Mouse (Mus musculus) inflammation-experienced regulatory T-cells, adult 6 months (primary cell): ENCODE data around the gene Arhgef7. TPM values are rescaled to one million over a fixed set of nuclear protein-coding genes. Genes with fewer than 3 reads are reported as not detected.

Source experiments
- ATAC-seq: one replicate; pipeline ENCODE4 v1.8.0; 2017
- polyA plus RNA-seq, 3 experiments: library from polyadenylated mRNA; unstranded; fragments of 100-300 nt; shearing (Covaris generic); gene quantifications; one replicate each; pipeline ENCODE4 v1.2.1; 2017

Gene Arhgef7
- polyA plus RNA-seq, 3 experiments from 2014 or later = 23.6 to 35.3 (median 32.0) TPM

DNA sequence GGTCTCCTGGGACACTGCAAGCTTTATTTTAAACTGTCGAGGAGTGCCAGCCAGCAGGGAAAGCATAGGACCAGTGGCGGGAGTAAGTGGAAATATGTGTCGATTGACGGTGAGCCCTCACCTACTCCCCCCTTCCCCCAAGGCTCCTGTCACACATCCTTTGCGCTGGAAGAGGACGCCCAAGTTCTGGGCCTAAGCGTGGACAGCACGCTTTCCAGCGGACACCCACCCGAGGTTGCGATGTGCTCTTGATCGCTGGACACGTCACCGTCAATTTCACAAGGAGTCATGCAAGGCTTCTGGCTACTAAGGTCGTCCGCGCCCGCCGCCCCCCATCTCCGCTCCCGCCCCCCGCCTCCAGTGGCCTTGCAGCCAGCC lies 259 bp upstream of the Arhgef7 start:
- no peak for ATAC-seq

DNA sequence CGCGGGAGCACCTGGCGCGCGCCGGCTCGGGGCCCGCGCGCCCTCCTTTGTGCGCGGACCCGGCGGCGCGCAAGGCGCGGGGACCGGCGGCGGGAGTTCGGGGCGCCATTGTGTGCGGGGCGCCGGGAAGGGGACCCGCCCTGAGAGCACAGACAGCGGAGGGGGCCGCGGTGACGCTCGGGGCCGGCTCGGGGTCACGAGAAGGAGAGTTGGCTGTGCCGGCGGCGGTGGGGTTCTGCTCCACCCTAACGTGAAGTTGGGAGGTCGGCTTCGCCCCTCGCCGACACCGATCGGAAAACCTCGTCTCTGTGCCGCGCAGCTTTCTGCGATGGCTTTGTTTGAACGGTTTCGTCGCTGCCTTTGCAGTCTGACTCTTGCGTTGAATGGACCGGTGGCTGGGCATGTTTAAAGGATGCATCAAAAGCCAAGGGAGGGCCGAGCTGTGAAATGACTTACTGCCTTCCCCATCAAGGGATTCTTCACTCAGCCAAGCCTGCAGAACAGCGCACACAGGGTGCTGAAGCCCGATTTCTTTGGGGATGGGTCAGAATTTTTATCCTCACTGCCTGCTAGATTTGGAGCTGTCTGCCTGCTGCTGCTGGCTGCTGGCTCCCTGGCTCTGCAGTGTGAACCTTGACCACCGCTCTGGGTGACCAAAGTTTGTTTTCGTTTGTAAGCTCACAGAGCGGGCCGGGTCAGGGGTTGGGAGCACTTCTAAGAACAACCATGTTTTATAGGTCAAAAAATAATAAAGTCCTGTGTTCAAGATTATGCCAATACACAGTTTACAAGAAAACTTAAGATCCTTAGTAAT lies 1.2 kb downstream of the Arhgef7 start:
- ATAC-seq = no peak

DNA sequence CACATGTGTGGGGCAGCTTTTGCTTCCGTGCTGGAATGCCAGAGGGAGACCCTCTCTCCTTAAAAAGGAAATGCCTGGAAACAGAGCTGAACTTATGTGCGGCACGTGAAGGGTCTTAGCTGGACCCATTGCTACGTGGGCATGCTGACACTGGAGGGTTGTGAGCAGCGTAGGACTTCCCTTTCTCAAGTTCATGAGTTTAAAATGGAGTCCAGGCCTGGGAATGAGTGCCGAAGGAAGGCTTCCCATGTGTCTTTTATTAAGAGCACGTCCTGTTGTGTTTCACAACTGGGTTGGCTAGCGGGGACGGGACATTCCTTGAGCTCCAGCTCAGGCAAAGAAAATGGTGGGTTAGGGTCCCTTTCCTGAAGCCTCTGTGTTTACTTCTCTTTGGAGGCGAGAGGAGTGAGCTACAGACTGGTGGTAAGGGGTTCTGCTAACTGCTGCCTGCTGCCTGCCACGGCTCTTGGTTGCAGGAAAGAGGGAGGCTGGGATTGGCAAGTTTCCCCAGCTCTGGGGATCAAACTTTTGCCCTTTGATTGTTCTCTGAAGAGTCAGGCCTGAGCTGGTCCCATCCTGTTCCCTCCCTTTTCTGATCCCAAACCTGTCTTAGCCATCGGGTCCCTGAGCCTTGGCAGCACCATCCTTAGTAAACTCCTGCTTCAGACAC lies 2.9 kb downstream of the Arhgef7 start:
- no peak for ATAC-seq

DNA sequence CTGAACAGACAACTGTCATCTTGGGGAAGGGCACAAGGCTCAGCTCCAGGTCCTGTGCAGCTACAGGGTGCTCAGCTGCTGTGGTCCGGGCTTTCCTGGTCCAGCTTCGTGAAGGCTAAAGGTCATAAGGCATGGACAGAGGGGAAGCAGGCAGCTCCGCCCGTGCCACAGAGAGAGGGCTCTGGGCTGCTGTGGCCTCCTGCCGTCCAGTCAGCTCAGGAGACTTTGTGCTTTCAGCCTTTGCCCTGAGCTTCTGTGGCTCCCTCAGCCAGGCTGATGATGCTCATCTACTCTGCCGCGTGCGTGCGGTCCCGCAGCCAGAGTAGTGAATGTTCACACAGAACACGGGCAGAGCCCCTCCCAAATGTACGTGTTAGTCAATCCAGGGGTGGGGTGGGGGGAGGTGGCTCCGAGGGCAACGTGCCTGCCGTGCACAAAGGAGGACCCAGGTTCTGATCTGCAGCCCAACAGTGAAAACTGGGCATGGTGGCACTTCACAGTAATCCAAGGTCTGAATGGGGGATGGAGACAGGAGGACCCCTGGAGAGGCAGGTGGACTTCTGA lies 8.2 kb downstream of the Arhgef7 start:
- no peak for ATAC-seq

DNA sequence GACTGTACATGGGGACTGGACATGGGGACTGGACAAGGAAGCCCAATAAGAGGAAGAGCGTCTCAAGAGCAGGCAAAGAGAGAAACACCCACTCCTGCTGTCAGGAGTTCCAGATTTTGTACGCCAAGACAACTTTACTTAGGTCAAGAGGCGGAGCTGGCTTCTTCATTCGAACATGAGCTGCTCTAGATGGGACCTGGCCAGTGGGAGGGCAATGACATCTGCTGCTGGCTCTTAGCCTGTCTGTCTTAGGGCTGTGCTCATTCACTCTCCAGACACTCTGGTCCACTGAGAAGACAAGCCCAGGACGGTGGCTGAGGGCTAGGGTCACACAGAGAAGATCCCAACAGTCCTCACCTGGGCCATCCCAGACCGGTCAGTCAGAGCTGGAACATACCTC lies 9.6 kb downstream of the Arhgef7 start:
- no peak for ATAC-seq

DNA sequence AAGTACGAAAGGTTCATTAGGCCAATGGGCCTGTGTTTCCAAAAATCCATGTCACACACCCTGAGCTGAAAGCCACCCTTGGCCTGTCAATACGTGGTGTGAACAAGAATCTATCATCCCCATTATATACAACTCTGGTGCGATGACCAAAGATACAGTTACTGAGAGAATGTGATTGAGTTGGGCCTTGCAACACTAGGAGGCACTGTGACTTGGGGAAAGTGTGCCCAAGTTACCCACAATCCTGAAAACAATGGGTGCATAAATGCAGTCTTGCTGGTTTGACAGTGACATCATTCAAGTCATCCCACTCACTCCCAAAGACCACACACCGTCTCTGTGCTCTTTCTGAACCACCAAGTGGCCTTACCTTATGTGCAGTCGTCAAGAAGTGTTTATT lies 11.6 kb downstream of the Arhgef7 start:
- ATAC-seq = no peak

DNA sequence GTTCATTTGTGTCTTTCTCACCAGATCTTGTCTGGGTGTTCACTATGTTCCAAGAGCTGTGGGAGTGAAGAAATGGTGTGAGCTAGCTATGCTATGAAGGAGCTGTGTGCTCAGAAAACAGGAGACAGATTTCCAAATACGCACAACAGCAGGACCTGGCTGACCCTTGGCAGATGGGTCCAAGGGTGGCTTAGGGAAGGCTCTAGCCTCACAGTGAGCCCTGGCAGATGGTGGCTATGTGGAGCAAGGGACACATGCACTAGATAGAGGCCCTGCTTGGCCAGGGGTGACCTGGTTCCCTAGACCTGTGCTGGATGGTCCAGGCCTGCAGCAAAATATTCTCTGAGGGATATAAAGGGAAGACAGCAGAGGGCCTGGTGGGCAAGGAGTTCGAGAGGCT lies 13.3 kb downstream of the Arhgef7 start:
- no peak for ATAC-seq

DNA sequence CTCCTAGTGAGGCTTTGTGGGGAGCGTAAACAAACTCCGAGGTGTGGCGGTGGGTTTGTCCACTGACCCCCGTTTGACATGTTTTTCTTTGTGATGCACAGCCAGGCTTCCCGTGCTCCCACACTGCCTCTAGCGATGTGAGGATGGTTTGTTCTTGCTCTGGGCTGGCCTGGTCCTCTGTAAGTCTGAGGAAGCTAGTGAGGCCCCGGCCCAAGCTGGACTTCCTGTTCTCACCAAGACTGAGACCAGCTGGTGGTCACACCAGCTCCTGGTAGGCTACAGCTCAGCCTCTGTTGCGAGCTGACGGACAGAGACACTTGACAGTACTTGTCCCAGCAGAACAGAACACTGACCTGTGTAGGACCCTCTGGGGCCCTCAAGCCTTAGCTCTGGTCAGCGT lies 16.1 kb downstream of the Arhgef7 start:
- ATAC-seq = no peak

DNA sequence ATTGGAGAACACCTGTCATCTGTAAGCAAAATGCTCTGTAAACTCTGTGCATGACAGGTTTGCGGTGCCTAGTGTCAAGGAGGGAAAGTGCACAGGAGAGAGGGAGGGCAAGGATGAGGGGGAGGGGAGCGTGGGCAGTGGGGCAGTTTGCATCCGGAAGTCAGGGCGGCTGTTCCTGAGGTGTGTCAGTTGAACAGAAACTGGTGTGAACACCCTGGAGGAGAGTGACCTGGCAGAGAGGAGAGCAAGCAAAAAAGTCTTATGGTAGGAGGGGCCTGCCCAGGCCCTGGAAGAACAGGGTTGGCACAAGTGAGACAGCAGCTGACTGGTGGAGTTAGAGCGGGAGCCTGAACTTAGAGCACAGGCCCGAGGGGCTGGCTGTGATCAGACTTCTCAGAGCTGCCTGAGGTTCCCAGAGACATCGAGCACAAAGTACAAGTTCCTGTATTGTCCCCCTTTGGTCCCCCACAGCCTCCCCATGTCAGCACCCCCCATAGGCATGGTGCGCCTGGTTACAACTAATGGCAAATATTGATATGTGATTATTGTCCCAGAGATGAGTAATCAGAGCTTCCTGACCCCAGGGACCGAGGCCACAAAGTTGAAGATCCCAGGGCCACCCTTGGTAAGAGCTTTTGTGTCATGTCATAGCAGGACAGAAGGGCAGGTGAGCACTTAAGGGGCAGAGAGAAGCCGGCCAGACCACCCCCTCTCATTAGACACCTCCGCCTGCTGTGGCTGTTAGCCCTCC lies 19.5 kb downstream of the Arhgef7 start:
- no peak for ATAC-seq

DNA sequence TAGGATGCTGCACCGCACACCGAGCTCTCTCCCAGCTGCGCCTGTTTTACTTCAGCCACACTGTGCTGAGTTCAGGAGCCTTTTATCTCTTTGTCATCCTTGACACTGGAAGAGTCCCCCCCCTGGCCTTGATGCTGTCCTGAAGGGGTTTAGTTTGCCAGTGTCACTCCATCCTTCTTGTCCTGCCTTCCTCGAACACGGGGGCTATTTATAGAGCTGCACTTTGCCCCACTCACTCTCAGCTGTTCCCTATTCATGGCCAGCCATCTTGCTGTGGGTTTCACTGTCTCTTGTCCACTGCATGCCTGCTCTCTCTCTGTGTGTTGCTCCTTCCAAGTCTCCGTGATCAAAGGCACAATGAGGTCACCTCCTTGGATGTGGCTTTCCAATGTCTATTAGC lies 22.0 kb downstream of the Arhgef7 start:
- ATAC-seq = no peak

DNA sequence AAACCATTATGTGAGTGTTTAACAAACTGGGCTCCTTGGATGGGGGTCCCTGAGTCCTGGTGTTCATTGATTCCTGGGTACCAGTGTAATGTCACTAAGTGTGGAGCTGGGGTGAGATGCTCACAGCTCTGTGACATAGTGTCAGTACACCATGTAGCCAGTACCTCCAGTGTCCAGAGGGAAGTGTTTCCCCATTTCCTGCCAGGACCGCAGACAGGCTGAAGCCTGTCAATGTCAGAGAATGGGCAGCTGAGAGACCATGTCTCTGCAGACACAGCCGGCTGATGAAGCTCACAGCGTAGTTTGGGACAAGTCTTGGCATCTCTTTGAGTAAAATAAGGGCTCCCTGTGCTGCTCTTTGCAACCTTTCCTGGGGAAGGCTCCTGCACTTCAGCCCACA lies 24.8 kb downstream of the Arhgef7 start:
- no peak for ATAC-seq

DNA sequence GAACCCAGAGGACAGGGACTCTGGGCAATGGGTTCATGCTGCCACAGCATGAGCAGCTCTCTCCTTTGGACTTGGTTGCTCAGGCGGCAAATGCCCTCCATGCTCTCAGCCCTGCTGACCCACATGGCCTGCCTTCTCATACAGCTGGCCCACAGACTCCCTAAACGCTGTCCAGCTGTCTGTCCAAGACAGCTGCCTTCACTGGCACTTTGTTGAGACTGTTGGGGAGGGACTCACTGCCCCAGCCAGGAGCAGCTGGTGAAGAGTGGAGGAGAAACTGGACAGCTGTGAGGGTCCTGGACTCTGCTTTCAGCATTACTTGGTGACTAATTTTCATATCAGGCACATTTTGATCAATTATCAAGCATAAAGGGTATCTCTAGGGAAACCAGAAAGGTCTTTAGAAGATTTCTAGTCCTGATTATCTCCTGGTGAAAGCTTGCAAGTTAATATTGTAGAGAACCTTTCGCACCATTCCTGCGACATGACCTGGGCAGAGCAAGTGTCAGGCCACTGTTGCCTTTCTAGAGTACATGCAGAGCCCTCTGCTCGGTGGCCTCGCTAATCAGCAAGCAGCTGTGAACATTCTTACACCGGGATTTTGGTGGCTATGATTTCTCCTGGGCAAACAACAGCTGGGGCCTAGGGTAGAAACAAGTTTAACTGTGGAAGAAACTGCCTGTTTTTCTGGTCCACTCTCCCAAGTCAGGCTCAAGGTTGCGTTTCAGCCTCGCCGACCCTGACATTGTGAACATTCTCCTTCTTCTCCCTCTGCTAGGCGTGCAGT lies 25.8 kb downstream of the Arhgef7 start:
- no peak for ATAC-seq

DNA sequence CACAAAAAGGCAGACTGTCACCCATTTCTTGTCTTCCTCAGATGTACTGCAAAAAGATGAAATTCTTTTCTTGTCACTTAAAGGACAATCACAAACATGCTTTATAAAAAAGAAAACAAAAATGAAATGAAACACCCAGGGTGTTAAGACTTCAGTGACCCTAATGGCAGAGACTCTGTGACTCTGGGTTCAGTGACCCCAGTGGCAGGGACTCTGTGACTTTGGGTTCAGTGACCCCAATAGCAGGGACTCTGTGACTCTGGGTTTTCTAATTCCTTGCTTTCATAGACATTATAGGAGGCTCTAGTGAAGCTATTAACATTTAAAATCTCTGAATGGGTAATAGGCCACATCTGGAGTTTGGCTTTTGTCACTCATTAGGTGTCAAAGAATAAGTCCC lies 27.2 kb downstream of the Arhgef7 start:
- ATAC-seq = no peak

DNA sequence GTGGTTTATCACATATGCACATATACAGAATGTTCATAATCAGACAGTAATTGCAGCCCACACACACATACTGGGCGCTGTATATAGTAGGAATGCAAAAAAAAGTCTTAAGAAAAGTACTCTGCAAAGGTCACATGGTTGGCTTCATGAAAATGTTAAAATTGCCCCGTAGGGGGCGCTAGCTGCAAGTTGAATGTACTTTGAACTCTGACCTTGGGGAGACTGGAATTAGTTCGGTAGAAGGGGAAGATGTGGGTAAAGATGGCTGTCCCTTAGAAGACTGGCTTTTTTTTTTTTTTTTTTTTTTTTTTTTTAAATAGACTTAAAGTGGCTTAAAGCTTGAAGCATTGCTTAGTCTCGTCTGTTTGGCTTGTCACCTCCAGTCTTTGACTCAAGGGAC lies 28.4 kb downstream of the Arhgef7 start:
- peak; percentile 66 for ATAC-seq

DNA sequence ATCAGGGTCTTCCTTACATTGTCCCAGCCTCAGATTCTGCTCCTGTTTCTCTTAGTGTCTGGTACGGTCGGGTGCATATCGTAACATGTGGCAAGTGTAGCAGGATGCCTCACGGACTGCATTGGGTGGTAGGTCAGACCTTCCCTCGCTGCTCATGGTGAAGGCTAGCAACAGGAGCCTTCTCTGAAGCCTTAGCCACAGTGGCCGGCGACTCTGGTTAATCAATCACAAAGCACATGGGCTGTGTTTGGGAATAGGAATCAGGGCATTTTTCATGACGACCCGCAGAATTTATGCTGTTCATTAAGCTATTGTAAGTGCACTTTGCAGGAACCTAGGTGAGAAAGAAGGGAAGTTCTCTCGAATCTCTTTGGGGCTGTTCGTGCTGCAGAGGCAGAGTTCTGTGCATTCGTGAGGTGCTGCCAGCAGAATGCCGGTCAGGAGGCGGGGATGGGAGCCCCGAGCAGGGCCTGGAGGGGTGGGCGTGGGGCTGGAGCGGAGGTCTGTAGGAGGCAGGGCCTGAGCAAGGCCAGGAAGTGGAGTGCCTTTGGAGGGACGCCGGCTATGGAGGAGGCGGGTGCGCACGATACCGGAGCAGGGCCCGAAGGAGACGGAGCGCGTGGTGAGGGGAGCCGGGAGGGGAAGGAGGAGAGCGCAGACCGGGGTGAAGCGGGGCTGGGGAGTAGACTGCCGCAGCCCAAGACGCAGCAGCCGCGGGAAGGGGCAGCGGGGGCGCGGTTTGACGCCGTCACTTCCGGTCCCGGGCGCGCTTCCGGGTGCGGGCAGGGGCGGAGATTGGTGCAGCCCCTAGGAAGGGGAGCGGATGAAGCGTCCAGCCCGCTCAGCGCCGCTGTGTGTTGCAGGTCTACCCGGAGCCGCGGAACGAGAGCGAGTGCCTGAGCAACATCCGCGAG lies 30.3 kb downstream of the Arhgef7 start:
- peak; percentile 85 for ATAC-seq

DNA sequence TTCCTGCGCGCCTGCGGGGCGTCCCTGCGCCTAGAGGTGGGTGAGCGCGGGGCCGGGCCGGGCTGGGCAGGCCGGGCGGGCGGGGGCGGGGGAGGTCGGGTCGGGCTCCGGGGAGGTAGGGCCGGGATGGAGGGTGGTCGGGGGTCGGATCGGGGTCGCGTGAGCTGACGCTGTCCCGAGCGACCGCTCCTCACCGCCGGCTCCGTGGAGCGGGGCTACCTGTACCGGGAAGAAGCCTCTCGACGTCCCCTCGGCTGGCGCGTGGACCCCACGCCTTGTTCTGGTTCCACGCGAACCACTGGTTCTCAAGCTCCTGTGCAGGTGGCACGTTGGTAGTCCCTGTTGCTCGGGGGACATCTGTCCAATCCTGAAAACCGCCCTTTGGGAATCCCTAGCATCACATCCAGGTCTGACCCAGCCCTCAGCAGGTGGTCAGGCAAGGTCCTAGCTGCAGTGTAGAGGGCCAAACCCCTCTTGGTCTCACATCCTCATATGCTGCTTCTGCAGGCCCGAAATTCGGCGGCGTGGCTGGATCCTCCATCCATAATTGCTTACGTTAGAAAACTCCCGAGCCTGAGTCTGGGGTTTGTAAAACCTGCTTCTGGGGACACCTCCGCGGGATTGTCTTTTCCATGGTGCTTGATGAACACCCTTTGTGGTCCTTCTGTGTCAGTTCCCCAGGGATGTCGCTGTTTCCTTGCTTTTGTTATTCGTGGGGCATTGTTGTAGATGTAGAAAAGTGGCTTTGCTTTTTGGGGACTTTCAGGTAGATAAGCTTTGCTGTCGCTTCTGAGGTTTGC lies 31.2 kb downstream of the Arhgef7 start:
- peak; percentile 10 for ATAC-seq

DNA sequence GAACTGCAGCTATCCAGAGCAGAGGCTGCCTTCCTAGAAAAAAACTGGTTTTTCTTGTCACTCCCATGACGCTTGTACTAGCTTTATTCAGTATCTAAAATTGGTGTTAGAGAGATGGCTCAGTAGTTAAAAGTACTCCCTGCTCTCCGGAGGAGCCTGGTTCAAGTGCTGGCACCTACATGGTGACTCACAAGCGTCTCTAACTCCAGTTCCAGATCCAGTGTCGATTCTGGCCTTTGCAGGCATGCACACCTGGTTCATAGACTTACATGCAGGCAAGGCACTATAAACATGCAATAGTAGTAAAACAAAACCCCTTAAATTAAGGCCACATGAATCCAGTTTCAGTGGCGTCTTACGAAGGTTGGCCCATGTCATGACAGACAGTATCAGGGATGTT lies 34.0 kb downstream of the Arhgef7 start:
- no peak for ATAC-seq

DNA sequence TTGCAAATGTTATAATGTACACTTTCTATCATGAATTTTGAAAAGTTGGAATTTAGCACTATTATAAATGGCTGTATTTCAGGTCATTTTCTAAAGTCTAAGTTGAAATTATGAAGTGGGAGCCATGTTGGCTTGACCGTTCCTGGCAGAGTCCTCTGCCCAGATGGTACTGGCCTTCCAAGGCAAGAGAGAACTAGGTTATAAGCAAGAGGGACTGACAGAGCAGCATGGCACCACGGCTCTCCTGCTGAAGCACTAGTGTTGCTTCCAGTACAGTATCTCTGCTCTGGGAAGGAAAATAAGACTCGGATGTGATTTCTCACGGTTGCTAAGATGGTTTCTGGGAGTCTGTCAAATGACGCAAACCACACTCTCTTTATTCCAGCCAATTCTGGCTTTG lies 34.5 kb downstream of the Arhgef7 start:
- ATAC-seq = no peak

DNA sequence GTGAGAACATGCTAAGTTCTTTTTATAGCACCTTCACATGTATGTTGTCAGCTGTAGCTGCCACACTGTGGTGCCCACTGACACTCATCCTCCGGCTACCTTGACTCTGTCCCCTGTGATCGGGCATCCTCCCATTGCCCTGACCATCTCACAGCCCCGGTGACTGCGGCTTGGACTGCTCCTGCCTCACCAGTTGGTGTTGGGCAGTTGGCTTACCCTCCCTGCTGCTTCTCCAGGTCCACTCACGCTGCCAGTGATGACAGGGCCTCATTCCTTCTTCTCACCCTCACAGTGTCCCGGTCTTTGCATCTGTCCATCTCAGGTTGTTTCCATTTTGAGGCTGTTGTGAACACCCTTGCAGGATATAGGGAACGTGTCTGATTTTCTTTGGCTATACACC lies 35.3 kb downstream of the Arhgef7 start:
- ATAC-seq = no peak

DNA sequence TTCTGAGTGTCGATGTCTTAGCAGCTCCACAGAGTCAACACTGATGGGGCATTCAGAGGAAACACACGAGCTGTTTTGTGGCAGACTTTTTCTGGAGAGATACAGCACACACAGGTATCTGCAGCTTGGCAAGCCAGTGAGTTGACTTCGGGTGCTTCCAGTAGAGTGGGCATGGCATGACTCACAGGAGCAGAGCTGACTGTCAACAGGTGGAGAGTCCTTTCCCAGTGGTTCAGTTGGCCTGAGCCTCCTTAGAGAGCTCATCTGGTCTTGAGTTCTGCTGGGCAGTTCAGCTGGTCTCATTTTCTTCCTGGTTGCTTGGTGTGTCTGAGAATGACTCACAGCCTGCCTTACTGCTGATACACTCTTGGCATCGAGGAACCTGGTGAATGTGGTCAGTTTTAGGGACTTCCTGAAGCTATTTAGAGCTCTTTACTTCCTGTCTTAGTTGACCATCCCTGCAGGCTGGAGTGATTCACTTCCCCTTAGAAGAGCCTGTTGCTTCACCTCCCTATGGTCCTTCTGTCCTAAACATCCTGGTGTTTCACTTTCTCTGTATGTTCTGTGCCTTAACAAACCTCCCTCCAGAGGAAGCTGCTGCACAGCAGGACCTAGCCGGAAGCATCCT lies 39.8 kb downstream of the Arhgef7 start:
- ATAC-seq = no peak
